ENCODE assay signal across 15 mouse cellular contexts in the genomic region with DNA sequence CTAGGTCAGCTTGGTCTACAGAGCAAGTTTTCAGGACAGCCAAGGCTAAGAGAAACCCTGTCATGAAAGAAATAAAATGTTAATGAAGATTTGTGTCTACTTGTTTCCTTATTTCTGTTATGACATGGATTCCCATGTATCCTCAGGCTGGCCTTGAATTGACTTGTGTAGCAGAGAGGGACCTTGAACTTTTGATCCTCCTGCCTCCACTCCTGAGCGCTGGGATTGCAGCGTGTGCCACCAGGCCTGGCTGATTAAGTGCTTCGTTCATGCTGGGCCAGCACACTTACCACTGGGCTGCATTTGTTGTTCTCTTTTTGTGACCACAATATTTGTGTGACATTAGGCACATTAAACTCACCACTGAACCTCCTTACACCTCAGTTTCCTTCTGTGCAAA.
"Had no signal": no experiment of that assay in that cellular context is flagged by ENCODE, and none has a peak within 500 bp of the region (broad histone marks: within the 10 kb centered on the region; RNA-seq: fewer than 3 reads in every experiment).

No protein-coding gene starts in this region.

- H3K4me1 ChIP-seq: neural tube, embryonic 15.5 days; stomach, embryonic 15.5 days had no signal

- DNase-seq: retina, postnatal 1 day; right cerebral cortex, adult 18-20 months; right cerebral cortex, postnatal 14 days; right cerebral cortex, postnatal 25 days; right cerebral cortex, postnatal 4 days; spleen, adult 18-20 months; thymus, adult 18-20 months; thymus, adult 2 months; thymus, postnatal 14 days; thymus, postnatal 25 days; thymus, postnatal 36 days; thymus, postnatal 4 days had no signal

- H3K27ac ChIP-seq: neural tube, embryonic 15.5 days; stomach, embryonic 15.5 days; stomach, postnatal 0 days had no signal

- H3K36me3 ChIP-seq: stomach, embryonic 15.5 days had no signal

- H3K27me3 ChIP-seq: neural tube, embryonic 15.5 days; stomach, embryonic 15.5 days had no signal

- H3K9ac ChIP-seq: neural tube, embryonic 15.5 days; stomach, embryonic 15.5 days had no signal

- H3K4me2 ChIP-seq: neural tube, embryonic 15.5 days; stomach, embryonic 15.5 days had no signal

- H3K4me3 ChIP-seq: neural tube, embryonic 15.5 days; stomach, embryonic 15.5 days had no signal

- H3K9me3 ChIP-seq: neural tube, embryonic 15.5 days; stomach, embryonic 15.5 days had no signal
